Comparison of ENCODE assay signal across 31 mouse cellular contexts in genomic region chr7:26008056-26008455, GRCm38 (mm10). TPM values are rescaled to one million over a fixed set of nuclear protein-coding genes. Genes with fewer than 3 reads are reported as not detected.
"Had no signal": no experiment of that assay in that cellular context is flagged by ENCODE, and none has a peak within 500 bp of the region (broad histone marks: within the 10 kb centered on the region; RNA-seq: fewer than 3 reads in every experiment).

No protein-coding gene starts in this region.

- H3K9ac ChIP-seq: limb, embryonic 12.5 days; limb, embryonic 15.5 days; liver, embryonic 14.5 days; liver, postnatal 0 days; lung, embryonic 15.5 days; midbrain, embryonic 12.5 days; midbrain, embryonic 15.5 days; stomach, embryonic 15.5 days had no signal

- H3K27ac ChIP-seq: kidney, postnatal 0 days; layer of hippocampus, adult 2 months; limb, embryonic 12.5 days; limb, embryonic 15.5 days; liver, embryonic 14.5 days; lung, embryonic 15.5 days; midbrain, embryonic 12.5 days; midbrain, embryonic 15.5 days; stomach, embryonic 15.5 days had no signal

- H3K4me1 ChIP-seq: limb, embryonic 12.5 days; limb, embryonic 15.5 days; lung, embryonic 15.5 days; midbrain, embryonic 12.5 days; midbrain, embryonic 15.5 days; stomach, embryonic 15.5 days had no signal

- DNase-seq: kidney, adult 2 months; kidney, postnatal 25 days; layer of hippocampus, adult 9-11 months; left cerebral cortex, postnatal 4 days; liver, postnatal 0 days; lung, postnatal 10 days; right cerebral cortex, adult 18-20 months; right cerebral cortex, postnatal 25 days; spleen, adult 18-20 months; thymus, postnatal 25 days had no signal

- H3K27me3 ChIP-seq: limb, embryonic 12.5 days; limb, embryonic 15.5 days; lung, embryonic 15.5 days; midbrain, embryonic 12.5 days; midbrain, embryonic 15.5 days; stomach, embryonic 15.5 days had no signal

- H3K4me2 ChIP-seq: limb, embryonic 12.5 days; limb, embryonic 15.5 days; liver, embryonic 11.5 days; lung, embryonic 15.5 days; midbrain, embryonic 12.5 days; midbrain, embryonic 15.5 days; stomach, embryonic 15.5 days had no signal

- ATAC-seq: intestine, postnatal 0 days; liver, postnatal 0 days; midbrain, embryonic 15.5 days had no signal

- H3K36me3 ChIP-seq: limb, embryonic 12.5 days; limb, embryonic 15.5 days; lung, embryonic 15.5 days; midbrain, embryonic 12.5 days; midbrain, embryonic 15.5 days; stomach, embryonic 15.5 days had no signal

- H3K9me3 ChIP-seq: stomach, embryonic 15.5 days had no signal

- H3K4me3 ChIP-seq: layer of hippocampus, adult 2 months; limb, embryonic 12.5 days; limb, embryonic 15.5 days; lung, embryonic 15.5 days; midbrain, embryonic 12.5 days; midbrain, embryonic 15.5 days; stomach, embryonic 15.5 days had no signal

RNA-seq across cellular contexts. Expression of gene Cyp2b13, which starts 53.2 kb away (rescaled TPM):
- total RNA-seq: layer of hippocampus, adult 2 months; layer of hippocampus, postnatal 25 days; left cerebral cortex, adult 18-20 months; left cerebral cortex, postnatal 10 days; left cerebral cortex, postnatal 4 days; monocyte, adult 5-6 weeks had no signal
- polyA plus RNA-seq: intestine, embryonic 14.5 days; intestine, postnatal 0 days; kidney, adult 2 months; kidney, embryonic 14.5 days; kidney, postnatal 0 days; large intestine, adult 2 months; limb, embryonic 12.5 days; limb, embryonic 15.5 days; liver, embryonic 11.5 days; lung, embryonic 15.5 days; midbrain, embryonic 12.5 days; midbrain, embryonic 15.5 days; neural tube, embryonic 11.5 days; neural tube, embryonic 14.5 days; stomach, embryonic 15.5 days; thymus, postnatal 0 days had no signal
